Mouse (Mus musculus) bone marrow macrophage, adult 2 months (primary cell): ENCODE measurements around the gene Bloc1s6. TPM values are rescaled to one million over a fixed set of nuclear protein-coding genes. Genes with fewer than 3 reads are reported as not detected.

ENCODE experiments used
- H3K27ac ChIP-seq: 2 replicates; pipeline ENCODE4 v1.5.1; 2012; ENCODE audit warnings: low read depth, low read length; ENCODE audit not compliant: insufficient read depth
- H3K4me1 ChIP-seq: 2 replicates; pipeline ENCODE4 v1.6.1; 2012; ENCODE audit warnings: low read length; ENCODE audit not compliant: control insufficient read depth, insufficient read depth
- H3K4me3 ChIP-seq: 2 replicates; pipeline ENCODE4 v1.5.1; 2012; ENCODE audit warnings: mild to moderate bottlenecking, low read length, moderate library complexity; ENCODE audit not compliant: insufficient read depth
- CTCF ChIP-seq: IDR thresholded peaks from 2 replicates; pipeline ENCODE4 v1.5.1; 2012; ENCODE audit warnings: low read depth, mild to moderate bottlenecking, low read length, moderate library complexity
- POLR2A ChIP-seq: IDR thresholded peaks from 2 replicates; pipeline ENCODE4 v1.6.1; 2012; ENCODE audit warnings: mild to moderate bottlenecking, low read depth, low read length, borderline replicate concordance
- polyA plus RNA-seq: library from polyadenylated mRNA; stranded (reverse); fragments of >200 nt; gene quantifications from 2 replicates; pipeline ENCODE4 v1.2.4, GENCODE M21; 2012; ENCODE audit not compliant: missing spikeins, insufficient read depth, insufficient read length

Bloc1s6 gene
- polyA plus RNA-seq, 1 experiment: 48.8 TPM

GRCm38 (mm10) chr2:122765071-122765793 is 26.9 kb downstream of the Bloc1s6 start, which contains the start of gene Sqor:
Gene Sqor, plus strand, starts transcription at chr2:122765237.
- peak within 1 kb of the TSS; percentile 67 for H3K4me3 ChIP-seq
- TF ChIP-seq POLR2A (no peak; the same call in 1 of the 2 replicates), CTCF (no peak)
- H3K27ac ChIP-seq: peak within 1 kb of the TSS; percentile 36
- peaks cover 34% of the 10 kb centered on the region for H3K4me1 ChIP-seq

DNA sequence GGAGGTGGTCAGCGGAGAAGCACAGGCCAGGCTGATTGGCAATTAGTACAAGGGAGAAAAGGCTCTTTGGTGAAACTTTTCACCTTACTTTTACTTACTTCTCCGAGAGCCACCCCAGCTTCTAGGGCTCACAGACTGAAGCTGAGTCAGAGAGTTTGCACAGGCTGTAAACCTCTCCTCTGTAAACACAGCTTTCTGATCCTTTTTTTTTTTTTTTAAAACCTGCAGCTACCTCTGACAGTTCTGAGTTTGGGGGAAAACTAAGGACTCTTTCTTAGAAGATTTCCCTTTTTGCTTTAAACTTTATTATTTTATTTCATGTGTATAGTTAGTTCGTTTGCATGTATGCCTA is 27.5 kb downstream of the Bloc1s6 start:
- Histone ChIP-seq H3K27ac (peak overlapping the region; percentile 36; the same call in 1 of the 2 replicates), H3K4me1 (peaks cover 40% of the 10 kb centered on the region), H3K4me3 (peak overlapping the region; percentile 67)
- TF ChIP-seq CTCF (no peak), POLR2A (no peak)

GRCm38 (mm10) chr2:122771002-122771401 is 32.7 kb downstream of the Bloc1s6 start:
- Histone ChIP-seq H3K27ac (peak overlapping the region; percentile 65), H3K4me3 (no peak overlapping the region), H3K4me1 (peaks cover 48% of the 10 kb centered on the region)
- no peak for TF ChIP-seq CTCF
- TF ChIP-seq POLR2A: no peak

DNA sequence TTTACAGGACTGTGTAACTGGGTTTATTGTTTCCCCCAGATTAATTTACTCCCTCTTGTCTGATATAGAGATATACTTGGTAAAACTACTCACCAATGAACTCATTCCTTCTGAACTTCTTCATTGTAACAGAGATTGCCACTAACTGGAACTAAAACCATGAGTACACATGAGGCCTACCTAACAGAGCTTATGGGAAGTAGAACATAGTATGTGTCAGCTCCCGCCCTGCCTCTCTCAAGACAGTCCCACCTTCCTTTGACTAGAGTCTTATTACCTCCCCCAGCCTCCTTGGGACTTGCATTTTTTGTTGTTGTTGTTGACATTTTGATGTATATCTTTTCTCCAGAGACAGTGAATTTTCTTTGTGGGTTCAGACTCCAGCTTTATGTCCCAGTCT is 34.6 kb downstream of the Bloc1s6 start:
- Histone ChIP-seq H3K4me3 (no peak overlapping the region), H3K27ac (no peak overlapping the region), H3K4me1 (peaks cover 53% of the 10 kb centered on the region)
- no peak for TF ChIP-seq CTCF
- no peak for TF ChIP-seq POLR2A

DNA sequence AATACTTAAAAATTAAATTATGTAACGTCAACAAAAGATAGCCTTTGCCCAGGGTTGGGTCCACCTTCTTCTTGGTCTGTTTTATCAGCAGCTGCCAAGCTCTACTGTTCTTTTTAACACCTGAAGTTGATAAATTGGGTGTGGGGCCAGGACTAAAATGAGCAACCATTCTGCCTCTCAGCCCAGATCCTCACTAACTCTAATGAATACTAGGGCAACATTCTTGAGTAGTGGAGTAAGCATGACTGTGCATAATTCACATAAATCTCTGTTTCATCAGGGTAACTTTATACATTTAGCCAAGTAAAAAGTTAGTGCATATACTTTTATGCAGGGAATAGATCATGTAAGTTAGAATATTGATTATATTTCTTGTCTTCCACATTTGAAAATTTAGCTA is 37.2 kb downstream of the Bloc1s6 start:
- TF ChIP-seq CTCF (no peak), POLR2A (no peak)
- Histone ChIP-seq H3K27ac (no peak overlapping the region), H3K4me1 (peaks cover 58% of the 10 kb centered on the region), H3K4me3 (no peak overlapping the region)

- H3K4me1 ChIP-seq: peaks cover 57% of the 10 kb centered on the region
- peak overlapping the region; percentile 59 for H3K27ac ChIP-seq
- H3K4me3 ChIP-seq: no peak overlapping the region
- TF ChIP-seq CTCF: no peak
- no peak for TF ChIP-seq POLR2A
Observed at GRCm38 (mm10) chr2:122776823-122777222, 38.5 kb downstream of the Bloc1s6 start.

DNA sequence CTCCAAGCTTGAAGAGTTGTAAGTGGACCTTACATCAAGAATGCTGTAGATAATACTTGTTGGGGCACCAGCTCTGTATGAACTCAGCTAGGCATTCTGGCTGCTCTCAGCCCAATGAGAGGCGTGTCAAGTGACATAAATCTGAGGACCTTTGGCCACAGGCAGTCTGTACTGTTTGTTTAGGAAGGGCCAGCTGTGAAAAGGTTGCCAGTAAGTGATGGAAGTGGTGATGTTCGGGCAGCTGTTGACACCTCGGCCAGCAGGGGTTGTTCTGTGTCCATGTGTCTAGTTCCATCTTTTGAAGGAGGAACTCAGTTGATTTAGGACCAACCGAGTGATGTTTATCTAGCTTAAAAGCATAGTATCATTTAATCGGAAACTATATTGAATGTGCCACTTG is 41.7 kb downstream of the Bloc1s6 start:
- Histone ChIP-seq H3K4me1 (peaks cover 60% of the 10 kb centered on the region), H3K27ac (peak overlapping the region; percentile 78), H3K4me3 (no peak overlapping the region)
- no peak for TF ChIP-seq POLR2A
- no peak for TF ChIP-seq CTCF

DNA sequence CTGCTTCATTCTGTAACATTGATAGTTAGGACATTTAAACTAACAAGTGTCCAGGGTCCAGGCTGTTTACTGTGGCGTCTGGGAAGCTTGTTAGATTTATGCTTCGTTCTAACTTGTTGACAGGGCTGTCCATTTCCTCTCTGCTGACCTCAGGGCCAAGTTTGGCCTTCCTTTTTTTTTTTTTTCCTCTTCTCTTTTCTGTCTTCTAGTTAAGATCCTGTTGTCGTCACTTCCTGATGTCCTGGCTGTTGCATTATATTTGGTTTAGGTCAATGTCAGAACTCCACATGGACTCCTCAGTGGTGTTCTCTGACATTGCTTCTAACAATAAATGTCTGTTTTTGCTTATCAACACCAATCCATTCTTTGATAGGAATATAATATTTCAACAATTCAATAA is 42.1 kb downstream of the Bloc1s6 start:
- Histone ChIP-seq H3K27ac (peak overlapping the region; percentile 78), H3K4me3 (no peak overlapping the region), H3K4me1 (peaks cover 58% of the 10 kb centered on the region)
- TF ChIP-seq CTCF (no peak), POLR2A (no peak)

GRCm38 (mm10) chr2:122781590-122782356 is 43.5 kb downstream of the Bloc1s6 start:
- Histone ChIP-seq H3K27ac (no peak overlapping the region), H3K4me3 (no peak overlapping the region), H3K4me1 (peaks cover 52% of the 10 kb centered on the region)
- TF ChIP-seq CTCF: no peak
- TF ChIP-seq POLR2A: no peak

GRCm38 (mm10) chr2:122783730-122784129 is 45.4 kb downstream of the Bloc1s6 start:
- Histone ChIP-seq H3K4me3 (no peak overlapping the region), H3K27ac (0 out of 2 replicates have a peak overlapping the region, but pooled peaks have one; percentile 1), H3K4me1 (peaks cover 39% of the 10 kb centered on the region)
- TF ChIP-seq CTCF (no peak), POLR2A (no peak)
